Mouse (Mus musculus) limb, embryonic 10.5 days (tissue): Measurements from ENCODE around the gene Ntrk1. TPM values are rescaled to one million over a fixed set of nuclear protein-coding genes. Genes with fewer than 3 reads are reported as not detected.

Experiments used
- DNase-seq: peaks from one replicate; pipeline ENCODE4 v3.0.0-alpha.2; 2017; ENCODE audit warnings: low spot score
- H3K27ac ChIP-seq: fragments of 300-500 bp; sonication (generic); 2 replicates; pipeline ENCODE4 v1.5.1; 2016; ENCODE audit warnings: mild to moderate bottlenecking
- H3K27me3 ChIP-seq: fragments of 300-500 bp; sonication (generic); 2 replicates; pipeline ENCODE4 v1.6.1; 2016; ENCODE audit warnings: low read depth, mild to moderate bottlenecking; ENCODE audit not compliant: poor library complexity, severe bottlenecking
- H3K36me3 ChIP-seq: fragments of 300-500 bp; sonication (generic); 2 replicates; pipeline ENCODE4 v1.6.1; 2016; ENCODE audit warnings: mild to moderate bottlenecking, moderate library complexity
- H3K4me1 ChIP-seq: fragments of 300-500 bp; sonication (generic); 2 replicates; pipeline ENCODE4 v1.6.1; 2016
- H3K4me3 ChIP-seq: fragments of 300-500 bp; sonication (generic); 2 replicates; pipeline ENCODE4 v1.5.1; 2016; ENCODE audit warnings: mild to moderate bottlenecking, moderate library complexity
- H3K9me3 ChIP-seq: fragments of 300-500 bp; sonication (generic); replicated peaks from 2 replicates; pipeline ENCODE4 v1.6.1; 2016; ENCODE audit warnings: mild to moderate bottlenecking
- WGBS: fragments of 180-500 bp; shearing (Covaris S2); methylation state at CpG from one replicate; pipeline ENCODE4 v1.1.7; 2016; 5-methylcytosine and 5-hydroxymethylcytosine counted together
- polyA plus RNA-seq: library from polyadenylated mRNA; unstranded; fragments of >200 nt; fragmentation: Nextera tagmentation; extraction: Ambion mirVana; gene quantifications from 2 replicates; pipeline ENCODE4 v1.2.1, GENCODE M21; 2016

Gene Ntrk1
- polyA plus RNA-seq, 1 experiment from 2014 or later = 0.29 TPM

GRCm38 (mm10) chr3:87738906-87739305, 56.1 kb downstream of the Ntrk1 start:
- H3K27me3 ChIP-seq = no peaks in the 10 kb centered on the region
- H3K4me1 ChIP-seq = no peaks in the 10 kb centered on the region
- H3K4me3 ChIP-seq = no peak overlapping the region
- H3K36me3 ChIP-seq = peaks cover 57% of the 10 kb centered on the region
- DNase-seq = no peak
- no peak overlapping the region for H3K27ac ChIP-seq
- H3K9me3 ChIP-seq = no peaks in the 10 kb centered on the region
- 83% methylated on average over 5 of the region's 5 CpGs for WGBS

GRCm38 (mm10) chr3:87735335-87735734, 59.6 kb downstream of the Ntrk1 start:
- DNase-seq = no peak
- H3K9me3 ChIP-seq = no peaks in the 10 kb centered on the region
- H3K27me3 ChIP-seq = no peaks in the 10 kb centered on the region
- H3K27ac ChIP-seq = no peak overlapping the region
- no peaks in the 10 kb centered on the region for H3K4me1 ChIP-seq
- WGBS = 76% methylated on average over 9 of the region's 9 CpGs
- H3K4me3 ChIP-seq = no peak overlapping the region
- peaks cover 93% of the 10 kb centered on the region for H3K36me3 ChIP-seq

- H3K27ac ChIP-seq = no peak overlapping the region
- no peak for DNase-seq
- WGBS = 87% methylated on average over 11 of the region's 11 CpGs
- no peaks in the 10 kb centered on the region for H3K9me3 ChIP-seq
- H3K36me3 ChIP-seq = peaks cover 98% of the 10 kb centered on the region
- no peaks in the 10 kb centered on the region for H3K27me3 ChIP-seq
- no peak overlapping the region for H3K4me3 ChIP-seq
- H3K4me1 ChIP-seq = no peaks in the 10 kb centered on the region
Measured at GRCm38 (mm10) chr3:87733984-87734761, 60.8 kb downstream of the Ntrk1 start.

- no peak overlapping the region for H3K4me3 ChIP-seq
- peaks cover 98% of the 10 kb centered on the region for H3K36me3 ChIP-seq
- no peaks in the 10 kb centered on the region for H3K9me3 ChIP-seq
- no peaks in the 10 kb centered on the region for H3K4me1 ChIP-seq
- H3K27me3 ChIP-seq = no peaks in the 10 kb centered on the region
- H3K27ac ChIP-seq = no peak overlapping the region
- DNase-seq = no peak
- WGBS = 78% methylated on average over 4 of the region's 4 CpGs
Measured at GRCm38 (mm10) chr3:87733098-87733497, 61.9 kb downstream of the Ntrk1 start.

GRCm38 (mm10) chr3:87728696-87729095, 66.3 kb downstream of the Ntrk1 start:
- 94% methylated on average over 6 of the region's 6 CpGs for WGBS
- Histone ChIP-seq H3K4me1 (no peaks in the 10 kb centered on the region), H3K27me3 (no peaks in the 10 kb centered on the region), H3K36me3 (peaks cover 98% of the 10 kb centered on the region), H3K4me3 (no peak overlapping the region), H3K9me3 (no peaks in the 10 kb centered on the region), H3K27ac (no peak overlapping the region)
- no peak for DNase-seq

Other genes starting within 250 kb of the Ntrk1 start
- 14.3 and 19.5 TPM in 2 replicates for gene Arhgef11, start 177.6 kb downstream of the Ntrk1 start, polyA plus RNA-seq
- gene Lrrc71, start 46.5 kb downstream of the Ntrk1 start, polyA plus RNA-seq = 0.31 and 0.43 TPM in 2 replicates
- gene Insrr, start 1.8 kb upstream of the Ntrk1 start, polyA plus RNA-seq = 0.05 and 0.16 TPM in 2 replicates
- gene Pear1, start 29.1 kb upstream of the Ntrk1 start, polyA plus RNA-seq = 13.8 and 17.7 TPM in 2 replicates
- gene Sh2d2a, start 51.6 kb upstream of the Ntrk1 start, polyA plus RNA-seq = 0.13 TPM in 1 of 2 replicates, not detected in the other
- 17.5 and 20.5 TPM in 2 replicates for gene Prcc, start 90.4 kb upstream of the Ntrk1 start, polyA plus RNA-seq
- 272 and 313 TPM in 2 replicates for gene Hdgf, start 111.2 kb upstream of the Ntrk1 start, polyA plus RNA-seq
- gene Mrpl24, start 124.3 kb upstream of the Ntrk1 start, polyA plus RNA-seq = 75.0 and 81.3 TPM in 2 replicates
- 84.8 and 86.0 TPM in 2 replicates for gene Isg20l2, start 135.2 kb upstream of the Ntrk1 start, polyA plus RNA-seq
- 21.1 and 21.7 TPM in 2 replicates for gene Rrnad1, start 135.6 kb upstream of the Ntrk1 start, polyA plus RNA-seq
- gene Crabp2, start 153.5 kb upstream of the Ntrk1 start, polyA plus RNA-seq = 944 and 1,066 TPM in 2 replicates
- gene Nes, start 175.9 kb upstream of the Ntrk1 start, polyA plus RNA-seq = 13.5 and 14.6 TPM in 2 replicates
- not detected in 2 replicates for gene Bcan, start 205.1 kb upstream of the Ntrk1 start, polyA plus RNA-seq
- 0.06 TPM in 1 of 2 replicates, not detected in the other for gene Hapln2, start 232.4 kb upstream of the Ntrk1 start, polyA plus RNA-seq
- gene Gpatch4, start 247.9 kb upstream of the Ntrk1 start, polyA plus RNA-seq = 42.4 and 53.4 TPM in 2 replicates